Mouse (Mus musculus) retina, postnatal 1 day (tissue): ENCODE measurements at regions not wholly inside any gene's neighbourhood (a gene's known extent, or its start where the extent isn't known, plus 50 kb on each side); places are given as distances from the start of the nearest gene placed in this dataset.

Experiments
- DNase-seq: peaks from one replicate; pipeline ENCODE4 v3.0.0-alpha.2; 2012

GRCm38 (mm10) chr10:99900955-99901835 is 114.2 kb upstream of the Kitl start:
- DNase-seq, result no peak

- no peak for DNase-seq
These were observed 121.4 kb upstream of the Kitl start for GRCm38 (mm10) chr10:99893999-99894398.

GRCm38 (mm10) chr10:99891899-99892298 is 123.5 kb upstream of the Kitl start:
- DNase-seq, result no peak

- no peak for DNase-seq
These were observed 122.4 kb upstream of the Csl start for GRCm38 (mm10) chr10:99881901-99882300.

GRCm38 (mm10) chr10:99879362-99879761 is 119.9 kb upstream of the Csl start:
- DNase-seq, result no peak

- DNase-seq, result no peak
These were observed 105.3 kb upstream of the Csl start for GRCm38 (mm10) chr10:99864711-99865110.

GRCm38 (mm10) chr10:99860322-99861089 is 101.0 kb upstream of the Csl start:
- DNase-seq, result peak; percentile 17

GRCm38 (mm10) chr10:99844110-99844509 is 84.7 kb upstream of the Csl start:
- no peak for DNase-seq

GRCm38 (mm10) chr10:99841167-99841843 is 81.8 kb upstream of the Csl start:
- DNase-seq, result no peak

GRCm38 (mm10) chr10:99840179-99840876 is 80.9 kb upstream of the Csl start:
- DNase-seq, result no peak

- no peak for DNase-seq
These were observed 77.5 kb upstream of the Csl start for GRCm38 (mm10) chr10:99836835-99837412.

GRCm38 (mm10) chr10:99834905-99835633 is 75.6 kb upstream of the Csl start:
- peak; percentile 4 for DNase-seq

- no peak for DNase-seq
These were observed 70.5 kb upstream of the Csl start for GRCm38 (mm10) chr10:99829974-99830373.

GRCm38 (mm10) chr10:99827476-99827875 is 68.0 kb upstream of the Csl start:
- no peak for DNase-seq

- DNase-seq, result no peak
These were observed 66.4 kb upstream of the Csl start for GRCm38 (mm10) chr10:99825881-99826280.

GRCm38 (mm10) chr10:99812069-99812650 is 52.7 kb upstream of the Csl start:
- no peak for DNase-seq

- DNase-seq, result no peak
These were observed 52.0 kb upstream of the Csl start for GRCm38 (mm10) chr10:99811430-99811829.
